7 mouse cellular contexts compared by ENCODE assay signal in genomic region chr4:58079631-58080030, GRCm38 (mm10).
A peak's percentile ranks its signal among the peaks of the same experiment; 100 is the strongest.
DNase-seq lines count a peak whose midpoint lies in the region; ATAC-seq lines count a peak whose summit lies in the region.

No protein-coding gene starts in this region.

- peak; percentile 80 for DNase-seq in CD4-positive, CD25-positive, alpha-beta regulatory T cell, adult 2 months (ENCODE audit: low read depth, low spot score)
- DNase-seq in Muller cell, postnatal 12 days (ENCODE audit: inconsistent ontology term) = peak; percentile 55
- peak; percentile 72 to 78 for DNase-seq in cerebellum, postnatal 10 days
- peak; percentile 37 to 47 for DNase-seq in frontal cortex, postnatal 36 days (ENCODE audit: low spot score in 2 of 2)
- peak; percentile 34 to 44 for DNase-seq in lung, adult 18-20 months

- H3K27ac ChIP-seq in kidney, embryonic 15.5 days = no peak overlapping the region

- WGBS in kidney, embryonic 15.5 days = 32% methylated on average over 10 of the region's 10 CpGs

- 0 out of 2 replicates have a peak overlapping the region, but pooled peaks have one; percentile 37 for H3K4me2 ChIP-seq in kidney, embryonic 15.5 days

- H3K36me3 ChIP-seq in kidney, embryonic 15.5 days = no peaks in the 10 kb centered on the region

- no peak overlapping the region for H3K9ac ChIP-seq in kidney, embryonic 15.5 days

- H3K4me1 ChIP-seq in kidney, embryonic 15.5 days = 0 out of 2 replicates have a peak, but pooled peaks cover 2% of the 10 kb centered on the region

- H3K9me3 ChIP-seq in kidney, embryonic 15.5 days (replicated peaks) = no peaks in the 10 kb centered on the region

- H3K4me3 ChIP-seq in kidney, embryonic 15.5 days (replicated peaks) = no peak overlapping the region

- H3K27me3 ChIP-seq in kidney, embryonic 15.5 days = no peaks in the 10 kb centered on the region

- no peak for ATAC-seq in kidney, embryonic 15.5 days (replicated peaks; ENCODE audit: low FRiP score)
- 0 out of 2 replicates have a peak, but pooled peaks have one; percentile 44 for ATAC-seq in neutrophil, adult 5-6 weeks (ENCODE audit: extremely low read depth, insufficient number of reproducible peaks, low FRiP score, poor library complexity, severe bottlenecking)
